Mouse (Mus musculus) activated CD4-positive, CD25-positive, alpha-beta regulatory T cell (primary cell): ENCODE results near the gene Clpp. TPM values are rescaled to one million over a fixed set of nuclear protein-coding genes. Genes with fewer than 3 reads are reported as not detected.

Experiments used
- polyA plus RNA-seq, 2 experiments: library from polyadenylated mRNA; unstranded; fragments of 100-300 nt; shearing (Covaris generic); gene quantifications; one replicate each; pipeline ENCODE4 v1.2.1; 2017

Clpp gene
- polyA plus RNA-seq: 10 to 100 TPM; 46.4 to 81.8 TPM

GRCm38 (mm10) chr17:56990115-56990746 is at the start of gene Clpp:
Gene Clpp, plus strand, starts transcription at chr17:56990305.

DNA sequence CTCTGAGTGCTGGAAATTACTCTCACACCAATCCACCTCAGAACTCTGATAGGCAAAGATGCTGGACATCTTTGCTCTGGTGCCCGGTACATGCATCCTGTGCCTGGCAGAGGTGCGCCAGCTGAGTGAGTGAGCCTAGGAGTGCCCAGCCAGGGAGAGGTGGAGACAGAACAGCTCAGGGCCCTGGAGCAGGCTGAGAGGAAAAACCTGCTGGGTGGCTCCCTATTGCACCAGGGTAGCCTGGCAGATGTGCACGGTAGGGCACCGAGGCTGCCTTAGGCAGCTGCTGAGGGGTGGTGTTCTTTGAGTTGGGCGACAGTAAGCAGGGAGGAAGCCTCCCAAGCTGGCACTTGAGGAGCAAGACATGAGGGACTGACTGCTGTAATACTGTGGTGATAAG is 8.1 kb upstream of the Clpp start, which contains the start of gene Acer1:
TSS of gene Acer1 (minus strand) at position 114 of the 400 bp plus-strand sequence.

DNA sequence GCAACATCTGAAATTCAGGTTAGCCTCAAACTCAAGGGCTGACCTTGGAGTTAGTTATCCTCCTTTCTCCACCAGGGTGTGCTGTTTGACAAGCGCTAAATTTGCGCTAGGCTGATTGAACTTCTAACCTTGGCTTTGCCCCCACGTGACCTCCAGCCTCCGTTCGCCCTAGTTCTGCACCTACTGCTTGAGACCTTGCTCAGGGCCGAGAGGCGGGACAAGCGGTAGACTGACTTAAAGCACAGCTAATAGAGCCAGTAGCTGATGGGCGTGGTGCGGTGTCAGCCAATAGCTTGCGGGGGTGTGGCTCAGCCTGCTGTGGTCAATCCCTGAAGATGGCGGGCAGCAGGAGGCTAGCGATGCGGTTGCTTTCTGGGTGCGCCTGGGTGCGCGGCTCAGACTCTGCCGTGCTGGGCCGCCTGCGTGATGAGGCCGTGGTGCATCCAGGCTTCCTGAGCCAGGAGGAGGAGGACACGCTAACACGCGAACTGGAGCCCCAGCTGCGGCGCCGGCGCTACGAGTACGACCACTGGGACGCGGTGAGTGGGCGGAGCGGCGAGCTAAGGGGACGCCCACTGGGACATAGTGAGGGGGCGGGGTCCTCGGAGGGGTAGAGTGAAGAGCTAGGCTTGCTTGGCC is 7.0 kb downstream of the Clpp start, which contains the start of gene Alkbh7:
TSS of gene Alkbh7 (plus strand) at position 311 of the 639 bp plus-strand sequence.

DNA sequence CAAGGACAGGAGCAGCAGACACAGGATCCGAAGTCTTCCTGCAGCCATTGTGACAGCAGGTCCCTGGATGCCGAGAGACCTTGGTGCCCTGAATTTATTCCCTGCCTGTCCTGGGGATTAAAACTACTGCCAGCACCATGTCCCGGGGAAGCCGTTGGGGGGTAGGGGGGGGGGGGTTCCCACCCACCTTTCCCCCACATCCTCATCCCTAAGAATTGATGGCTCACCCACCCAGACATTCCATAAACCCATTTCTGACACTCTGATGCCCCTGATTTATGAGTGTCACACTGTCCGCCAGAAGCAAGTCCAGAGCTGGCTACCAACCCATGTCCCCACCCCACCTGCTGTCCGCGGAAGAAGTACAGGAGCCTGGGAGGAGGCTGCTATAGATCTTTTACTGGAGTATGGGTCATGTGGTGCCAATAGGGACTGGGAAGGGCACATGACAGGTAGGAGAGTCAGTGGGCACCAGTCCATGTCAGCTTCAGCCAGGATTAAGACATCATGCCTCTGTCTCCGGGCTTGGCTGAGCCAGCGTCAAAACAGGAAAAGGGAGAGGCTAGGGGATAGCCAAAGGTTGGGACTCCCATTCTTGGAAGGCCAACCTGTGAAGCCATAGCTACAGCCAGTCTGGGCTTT is 10.0 kb downstream of the Clpp start, which contains the start of gene Pspn:
TSS of gene Pspn (minus strand) at position 51 of the 642 bp plus-strand sequence.

DNA sequence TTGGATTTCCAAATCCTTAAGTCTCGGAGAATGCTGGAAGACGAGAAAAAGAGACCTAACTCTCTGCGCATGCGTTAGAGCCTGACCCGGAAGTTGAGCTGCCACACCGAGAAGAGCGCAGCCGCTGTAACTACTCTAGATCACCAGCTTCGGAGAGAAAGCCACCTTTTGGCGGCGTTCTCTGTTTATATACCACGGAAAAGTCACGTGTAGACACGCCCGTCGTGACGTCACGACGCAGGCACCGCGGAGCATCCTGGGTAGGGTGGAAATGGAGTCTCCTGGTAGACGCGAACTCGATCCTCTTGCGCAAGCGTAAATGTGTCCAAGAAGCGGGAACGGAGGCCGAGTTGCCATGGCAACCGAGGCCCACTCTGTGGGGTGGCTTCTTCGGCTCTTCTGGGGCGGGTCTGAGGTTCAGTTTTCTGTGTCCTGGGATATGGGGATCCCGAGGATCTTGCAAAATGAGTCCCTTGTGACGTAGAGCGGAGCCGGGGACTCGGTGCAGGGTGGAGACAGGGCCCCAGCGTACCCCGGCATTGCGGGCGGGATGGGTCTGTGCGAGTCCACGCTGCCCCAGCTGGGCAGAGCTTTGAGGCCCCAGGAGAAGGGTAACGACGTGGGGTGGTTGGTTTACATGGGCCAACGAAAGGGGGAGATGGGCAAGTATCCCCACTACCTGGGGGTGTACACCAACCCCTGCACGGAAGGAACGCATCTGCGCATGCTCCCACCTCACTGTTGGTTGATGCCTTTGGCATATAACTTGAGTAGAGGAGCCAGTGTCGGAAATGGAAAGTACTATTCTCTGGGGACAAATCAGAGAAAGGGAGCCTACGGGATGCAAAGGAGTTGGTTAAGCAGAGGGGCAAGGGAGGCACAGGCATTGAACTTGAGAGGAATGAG is 21.4 kb downstream of the Clpp start, which contains the start of the genes Gtf2f1 and Gm17949:
TSS of gene Gtf2f1 (minus strand) at position 53 of the 906 bp plus-strand sequence.
TSS of gene Gm17949 (plus strand) at position 234 of the 906 bp plus-strand sequence.

GRCm38 (mm10) chr17:57030931-57031660 is 41.0 kb downstream of the Clpp start, which contains the start of gene Khsrp:
Gene Khsrp, minus strand, starts transcription at chr17:57031522.

GRCm38 (mm10) chr17:57041554-57041953 is 51.4 kb downstream of the Clpp start, which contains the start of gene Slc25a41:
Gene Slc25a41, minus strand, starts transcription at chr17:57041654.

Other genes starting within 250 kb of the Clpp start
- not detected for gene Nrtn, start 232.8 kb upstream of the Clpp start, polyA plus RNA-seq
- gene Dus3l, start 225.5 kb upstream of the Clpp start, polyA plus RNA-seq: 10 to 100 TPM; 37.5 to 47.0 TPM
- gene Prr22, start 220.1 kb upstream of the Clpp start, polyA plus RNA-seq: 1 to 10 TPM in 1 of 2 experiments, under 1 TPM in 1; 0.69 to 1.7 TPM
- 1 to 10 TPM in 1 of 2 experiments, under 1 TPM in 1; 0.95 to 1.7 TPM for gene Rfx2, start 159.3 kb upstream of the Clpp start, polyA plus RNA-seq
- gene Acsbg2, start 115.9 kb upstream of the Clpp start, polyA plus RNA-seq: not detected
- under 1 TPM; 0.10 to 0.27 TPM for gene 1700061G19Rik, start 114.8 kb upstream of the Clpp start, polyA plus RNA-seq
- 10 to 100 TPM; 31.3 to 45.7 TPM for gene Mllt1, start 54.9 kb upstream of the Clpp start, polyA plus RNA-seq
- gene Acer1, start 8.2 kb upstream of the Clpp start, polyA plus RNA-seq: not detected
- 10 to 100 TPM; 25.2 to 32.7 TPM for gene Alkbh7, start 7.0 kb downstream of the Clpp start, polyA plus RNA-seq
- gene Pspn, start 9.7 kb downstream of the Clpp start, polyA plus RNA-seq: not detected
- gene Gtf2f1, start 21.0 kb downstream of the Clpp start, polyA plus RNA-seq: 10 to 100 TPM; 78.7 to 81.9 TPM
- gene Gm17949, start 21.2 kb downstream of the Clpp start, polyA plus RNA-seq: under 1 TPM in 1 of 2 experiments, not detected in 1; 0.25 TPM
- gene Khsrp, start 41.2 kb downstream of the Clpp start, polyA plus RNA-seq: 10 to 100 TPM; 38.5 to 45.9 TPM
- gene Slc25a41, start 51.3 kb downstream of the Clpp start, polyA plus RNA-seq: under 1 TPM in 1 of 2 experiments, not detected in 1; 0.33 TPM
- gene Crb3, start 68.8 kb downstream of the Clpp start, polyA plus RNA-seq: 1 to 10 TPM in 1 of 2 experiments, under 1 TPM in 1; 0.81 to 2.7 TPM
- gene Slc25a23, start 69.6 kb downstream of the Clpp start, polyA plus RNA-seq: 10 to 100 TPM in 1 of 2 experiments, 1 to 10 TPM in 1; 4.3 to 12.1 TPM
- 100 to 1,000 TPM; 278 to 303 TPM for gene Dennd1c, start 88.2 kb downstream of the Clpp start, polyA plus RNA-seq
- gene Tubb4a, start 97.5 kb downstream of the Clpp start, polyA plus RNA-seq: 1 to 10 TPM; 1.8 to 2.4 TPM
- gene Tnfsf9, start 115.0 kb downstream of the Clpp start, polyA plus RNA-seq: 10 to 100 TPM in 1 of 2 experiments, 1 to 10 TPM in 1; 8.9 to 10.4 TPM
- gene Cd70, start 159.5 kb downstream of the Clpp start, polyA plus RNA-seq: 1 to 10 TPM; 1.4 TPM
- 10 to 100 TPM in 1 of 2 experiments, 1 to 10 TPM in 1; 3.5 to 11.8 TPM for gene Tnfsf14, start 203.9 kb downstream of the Clpp start, polyA plus RNA-seq
- 1 to 10 TPM; 2.0 to 8.7 TPM for gene C3, start 237.8 kb downstream of the Clpp start, polyA plus RNA-seq